Mouse (Mus musculus): ENCODE measurements around the gene En2. TPM values are rescaled to one million over a fixed set of nuclear protein-coding genes. Genes with fewer than 3 reads are reported as not detected.

Gene En2
- polyA plus RNA-seq, 1 experiment from 2014 or later, result not detected

DNA sequence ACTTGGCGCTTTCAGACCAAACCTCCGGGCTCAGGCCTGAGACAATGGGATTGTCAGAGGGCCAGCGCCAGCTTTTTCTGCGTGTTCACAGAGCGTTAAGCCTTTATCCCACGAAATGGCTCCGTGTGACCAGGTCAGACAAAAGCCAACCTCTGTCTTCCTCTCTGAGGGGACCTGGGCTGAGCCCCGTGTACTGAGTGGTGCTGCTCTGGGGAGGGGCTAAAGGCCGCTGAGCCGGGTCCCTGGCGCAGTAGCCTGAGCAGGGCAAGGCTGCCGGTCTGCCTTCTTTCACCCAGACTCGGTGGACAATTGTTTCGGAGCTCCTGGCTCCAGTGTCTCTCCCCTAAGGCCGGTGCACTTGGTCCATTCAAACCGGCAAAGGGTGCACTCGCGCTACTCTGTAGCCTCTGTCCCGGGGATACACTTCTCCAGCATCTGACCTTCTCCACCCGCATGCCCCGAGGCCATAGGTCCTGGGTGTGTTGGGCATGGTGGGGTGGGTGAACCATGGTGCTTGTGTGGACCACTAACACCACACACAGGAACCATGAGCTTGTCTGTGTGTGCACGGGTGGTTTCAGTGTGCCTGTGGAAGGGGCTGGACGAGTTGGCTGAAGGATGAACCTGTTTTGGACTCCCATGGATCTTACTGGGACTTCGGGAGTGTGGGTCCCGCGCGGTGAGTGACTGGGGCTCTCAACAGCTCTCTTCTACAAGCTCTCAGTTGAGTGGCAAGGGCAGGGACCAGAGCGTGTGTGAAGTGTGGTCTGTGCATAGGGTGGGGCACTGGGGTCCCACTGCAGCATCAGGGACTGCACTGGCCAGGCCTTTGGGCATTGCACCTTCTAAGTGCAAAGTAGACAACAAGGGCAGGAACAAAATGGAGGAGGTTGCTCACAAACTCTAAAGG lies 40.9 kb upstream of the En2 start:
- WGBS, result 6% methylated on average over 28 of the region's 28 CpGs

GRCm38 (mm10) chr5:28128851-28129250 lies 36.6 kb upstream of the En2 start:
- no peaks in the 10 kb centered on the region for H3K9me3 ChIP-seq (ENCODE audit: control insufficient read depth, low read depth, low read length)

More for the DNA sequence above, 40.9 kb upstream of the En2 start:
- Histone ChIP-seq H3K27me3 (ENCODE audit: control insufficient read depth, insufficient read depth, low read length) (peaks cover 60% of the 10 kb centered on the region), H3K4me2 (replicated peaks; ENCODE audit: low read depth, low read length) (no peak overlapping the region), H3K4me1 (ENCODE audit: control insufficient read depth, insufficient read depth, low read length) (no peaks in the 10 kb centered on the region), H3K4me3 (ENCODE audit: low read depth, low read length) (no peak overlapping the region), H3K9ac (replicated peaks; ENCODE audit: low read depth, low read length) (no peak overlapping the region), H3K36me3 (ENCODE audit: control insufficient read depth, insufficient read depth, low read length) (no peaks in the 10 kb centered on the region), H3K27ac (ENCODE audit: low read length) (no peak overlapping the region), H3K9me3 (ENCODE audit: control insufficient read depth, low read depth, low read length) (no peaks in the 10 kb centered on the region)
- no peak for ATAC-seq (ENCODE audit: insufficient number of reproducible peaks, insufficient read depth, low FRiP score, low read depth)

GRCm38 (mm10) chr5:28132231-28132630 lies 33.3 kb upstream of the En2 start:
- ATAC-seq (ENCODE audit: insufficient number of reproducible peaks, insufficient read depth, low FRiP score, low read depth), result no peak
- Histone ChIP-seq H3K4me3 (ENCODE audit: low read depth, low read length) (no peak overlapping the region), H3K27ac (ENCODE audit: low read length) (no peak overlapping the region), H3K9ac (replicated peaks; ENCODE audit: low read depth, low read length) (no peak overlapping the region), H3K4me2 (replicated peaks; ENCODE audit: low read depth, low read length) (no peak overlapping the region), H3K9me3 (ENCODE audit: control insufficient read depth, low read depth, low read length) (no peaks in the 10 kb centered on the region), H3K4me1 (ENCODE audit: control insufficient read depth, insufficient read depth, low read length) (no peaks in the 10 kb centered on the region), H3K36me3 (ENCODE audit: control insufficient read depth, insufficient read depth, low read length) (no peaks in the 10 kb centered on the region), H3K27me3 (ENCODE audit: control insufficient read depth, insufficient read depth, low read length) (no peaks in the 10 kb centered on the region; the same call in 1 of the 2 replicates)
- 76% methylated on average over 5 of the region's 5 CpGs for WGBS

More at GRCm38 (mm10) chr5:28128851-28129250, 36.6 kb upstream of the En2 start:
- Histone ChIP-seq H3K4me3 (ENCODE audit: low read depth, low read length) (no peak overlapping the region), H3K4me2 (replicated peaks; ENCODE audit: low read depth, low read length) (no peak overlapping the region), H3K9ac (replicated peaks; ENCODE audit: low read depth, low read length) (no peak overlapping the region), H3K4me1 (ENCODE audit: control insufficient read depth, insufficient read depth, low read length) (no peaks in the 10 kb centered on the region), H3K27ac (ENCODE audit: low read length) (no peak overlapping the region), H3K27me3 (ENCODE audit: control insufficient read depth, insufficient read depth, low read length) (peaks cover 27% of the 10 kb centered on the region), H3K36me3 (ENCODE audit: control insufficient read depth, insufficient read depth, low read length) (no peaks in the 10 kb centered on the region)
- ATAC-seq (ENCODE audit: insufficient number of reproducible peaks, insufficient read depth, low FRiP score, low read depth), result no peak
- 25% methylated on average over 1 of the region's 1 CpGs for WGBS

DNA sequence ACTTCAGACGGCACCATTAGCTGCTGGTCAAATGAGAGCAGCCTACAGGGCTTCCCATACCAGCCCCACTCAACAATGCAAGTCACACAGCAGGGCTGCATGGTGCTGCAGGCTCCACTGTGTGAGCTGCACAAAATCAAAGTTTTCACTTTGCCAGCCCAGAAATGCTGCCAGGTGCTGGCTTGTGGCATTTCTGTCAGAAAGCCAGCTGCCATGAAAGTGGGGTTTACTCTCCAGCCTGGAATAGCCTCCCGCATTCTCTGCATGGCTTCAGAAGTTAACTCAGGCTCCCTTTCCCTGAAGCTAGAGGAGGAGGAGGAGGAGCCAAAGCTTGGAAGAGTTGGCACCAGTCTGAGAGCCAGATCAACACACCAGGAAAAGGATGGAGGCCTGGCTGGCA lies 29.1 kb upstream of the En2 start:
- no peaks in the 10 kb centered on the region for H3K4me1 ChIP-seq (ENCODE audit: control insufficient read depth, insufficient read depth, low read length)
- no peak overlapping the region for H3K4me3 ChIP-seq (ENCODE audit: low read depth, low read length)
- WGBS, result 42% methylated on average over 2 of the region's 2 CpGs
- H3K9ac ChIP-seq (replicated peaks; ENCODE audit: low read depth, low read length), result no peak overlapping the region
- no peaks in the 10 kb centered on the region for H3K36me3 ChIP-seq (ENCODE audit: control insufficient read depth, insufficient read depth, low read length)
- H3K27me3 ChIP-seq (ENCODE audit: control insufficient read depth, insufficient read depth, low read length), result no peaks in the 10 kb centered on the region; the same call in 1 of the 2 replicates
- no peak overlapping the region for H3K27ac ChIP-seq (ENCODE audit: low read length)
- no peaks in the 10 kb centered on the region for H3K9me3 ChIP-seq (ENCODE audit: control insufficient read depth, low read depth, low read length)
- no peak for ATAC-seq (ENCODE audit: insufficient number of reproducible peaks, insufficient read depth, low FRiP score, low read depth)
- no peak overlapping the region for H3K4me2 ChIP-seq (replicated peaks; ENCODE audit: low read depth, low read length)

GRCm38 (mm10) chr5:28144555-28144954 lies 20.9 kb upstream of the En2 start:
- no peaks in the 10 kb centered on the region for H3K27me3 ChIP-seq (ENCODE audit: control insufficient read depth, insufficient read depth, low read length)
- H3K4me1 ChIP-seq (ENCODE audit: control insufficient read depth, insufficient read depth, low read length), result no peaks in the 10 kb centered on the region

GRCm38 (mm10) chr5:28146018-28146417 lies 19.5 kb upstream of the En2 start:
- Histone ChIP-seq H3K9ac (replicated peaks; ENCODE audit: low read depth, low read length) (no peak overlapping the region), H3K4me2 (replicated peaks; ENCODE audit: low read depth, low read length) (no peak overlapping the region), H3K4me1 (ENCODE audit: control insufficient read depth, insufficient read depth, low read length) (no peaks in the 10 kb centered on the region), H3K9me3 (ENCODE audit: control insufficient read depth, low read depth, low read length) (no peaks in the 10 kb centered on the region), H3K27me3 (ENCODE audit: control insufficient read depth, insufficient read depth, low read length) (no peaks in the 10 kb centered on the region), H3K27ac (ENCODE audit: low read length) (no peak overlapping the region), H3K36me3 (ENCODE audit: control insufficient read depth, insufficient read depth, low read length) (no peaks in the 10 kb centered on the region), H3K4me3 (ENCODE audit: low read depth, low read length) (no peak overlapping the region)
- WGBS, result 74% methylated on average over 8 of the region's 8 CpGs
- ATAC-seq (ENCODE audit: insufficient number of reproducible peaks, insufficient read depth, low FRiP score, low read depth), result no peak

More at GRCm38 (mm10) chr5:28144555-28144954, 20.9 kb upstream of the En2 start:
- Histone ChIP-seq H3K27ac (ENCODE audit: low read length) (no peak overlapping the region), H3K4me2 (replicated peaks; ENCODE audit: low read depth, low read length) (no peak overlapping the region), H3K36me3 (ENCODE audit: control insufficient read depth, insufficient read depth, low read length) (no peaks in the 10 kb centered on the region), H3K9me3 (ENCODE audit: control insufficient read depth, low read depth, low read length) (no peaks in the 10 kb centered on the region), H3K9ac (replicated peaks; ENCODE audit: low read depth, low read length) (no peak overlapping the region), H3K4me3 (ENCODE audit: low read depth, low read length) (no peak overlapping the region)
- ATAC-seq (ENCODE audit: insufficient number of reproducible peaks, insufficient read depth, low FRiP score, low read depth), result no peak

GRCm38 (mm10) chr5:28148473-28148872 lies 17.0 kb upstream of the En2 start:
- H3K4me3 ChIP-seq (ENCODE audit: low read depth, low read length), result no peak overlapping the region
- no peak overlapping the region for H3K27ac ChIP-seq (ENCODE audit: low read length)
- WGBS, result 47% methylated on average over 3 of the region's 3 CpGs
- no peak overlapping the region for H3K9ac ChIP-seq (replicated peaks; ENCODE audit: low read depth, low read length)
- no peak overlapping the region for H3K4me2 ChIP-seq (replicated peaks; ENCODE audit: low read depth, low read length)
- H3K9me3 ChIP-seq (ENCODE audit: control insufficient read depth, low read depth, low read length), result no peaks in the 10 kb centered on the region
- H3K36me3 ChIP-seq (ENCODE audit: control insufficient read depth, insufficient read depth, low read length), result no peaks in the 10 kb centered on the region
- no peaks in the 10 kb centered on the region for H3K4me1 ChIP-seq (ENCODE audit: control insufficient read depth, insufficient read depth, low read length)
- ATAC-seq (ENCODE audit: insufficient number of reproducible peaks, insufficient read depth, low FRiP score, low read depth), result no peak
- H3K27me3 ChIP-seq (ENCODE audit: control insufficient read depth, insufficient read depth, low read length), result peaks cover 5% of the 10 kb centered on the region; the same call in 1 of the 2 replicates

DNA sequence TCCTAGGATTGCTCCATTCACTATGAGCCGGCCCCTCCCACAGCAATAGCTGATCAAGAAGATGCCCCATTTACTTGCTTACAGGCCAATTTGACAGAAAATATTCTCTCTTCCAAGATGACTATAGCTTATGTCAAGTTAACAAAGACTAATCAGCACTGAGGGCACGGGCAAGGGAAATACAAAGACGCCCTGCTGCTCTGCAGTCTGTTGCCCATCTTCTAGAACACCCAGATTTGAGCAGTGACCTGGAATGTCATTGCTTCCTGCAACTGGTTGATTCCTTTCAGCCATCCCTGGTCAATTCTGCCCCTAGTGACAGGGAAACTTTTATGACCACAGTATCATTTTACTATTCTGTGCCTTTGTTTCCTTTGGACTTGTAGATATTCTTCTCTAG lies 16.1 kb upstream of the En2 start:
- Histone ChIP-seq H3K4me3 (ENCODE audit: low read depth, low read length) (no peak overlapping the region), H3K27ac (ENCODE audit: low read length) (no peak overlapping the region), H3K9me3 (ENCODE audit: control insufficient read depth, low read depth, low read length) (no peaks in the 10 kb centered on the region), H3K27me3 (ENCODE audit: control insufficient read depth, insufficient read depth, low read length) (peaks cover 5% of the 10 kb centered on the region; the same call in 1 of the 2 replicates), H3K36me3 (ENCODE audit: control insufficient read depth, insufficient read depth, low read length) (no peaks in the 10 kb centered on the region), H3K4me1 (ENCODE audit: control insufficient read depth, insufficient read depth, low read length) (no peaks in the 10 kb centered on the region), H3K4me2 (replicated peaks; ENCODE audit: low read depth, low read length) (no peak overlapping the region), H3K9ac (replicated peaks; ENCODE audit: low read depth, low read length) (no peak overlapping the region)
- WGBS, result 76% methylated on average over 3 of the region's 3 CpGs
- ATAC-seq (ENCODE audit: insufficient number of reproducible peaks, insufficient read depth, low FRiP score, low read depth), result no peak

All from stomach, embryonic 14.5 days (tissue).